Mouse (Mus musculus) liver, postnatal 0 days (tissue): ENCODE results near the gene Ngfr. TPM values are rescaled to one million over a fixed set of nuclear protein-coding genes. Genes with fewer than 3 reads are reported as not detected.

Source experiments
- ATAC-seq: fragments of 200-750 bp; cut with Nextera tagmentation; 2 replicates; pipeline ENCODE4 v1.8.0; 2017; ENCODE audit warnings: mild to moderate bottlenecking, moderate library complexity
- DNase-seq: peaks from one replicate; pipeline ENCODE4 v3.0.0-alpha.2; 2016
- H3K27ac ChIP-seq: fragments of 300-500 bp; sonication (generic); 2 replicates; pipeline ENCODE4 v1.5.1; 2014; ENCODE audit warnings: antibody characterized with exemption, moderate library complexity, mild to moderate bottlenecking, low read depth
- H3K27me3 ChIP-seq: fragments of 300-500 bp; sonication (generic); 2 replicates; pipeline ENCODE4 v1.6.1; 2014; ENCODE audit warnings: low read length, control low read depth, mixed read lengths; ENCODE audit not compliant: insufficient read depth
- H3K36me3 ChIP-seq: fragments of 300-500 bp; sonication (generic); replicated peaks from 2 replicates; pipeline ENCODE4 v1.6.1; 2014; ENCODE audit warnings: mild to moderate bottlenecking, control low read depth, low read length, moderate library complexity, mixed read lengths; ENCODE audit not compliant: insufficient read depth
- H3K4me1 ChIP-seq: fragments of 300-500 bp; sonication (generic); 2 replicates; pipeline ENCODE4 v1.6.1; 2014; ENCODE audit warnings: antibody characterized with exemption, mild to moderate bottlenecking, control low read depth; ENCODE audit not compliant: insufficient read depth
- H3K4me2 ChIP-seq: fragments of 300-500 bp; sonication (generic); 2 replicates; pipeline ENCODE4 v1.6.1; 2014; ENCODE audit warnings: low read depth, mild to moderate bottlenecking, low read length, moderate library complexity, mixed read lengths
- H3K4me3 ChIP-seq: fragments of 300-500 bp; sonication (generic); 2 replicates; pipeline ENCODE4 v1.5.1; 2014; ENCODE audit warnings: low read depth, low read length
- H3K9ac ChIP-seq: fragments of 300-500 bp; sonication (generic); replicated peaks from 2 replicates; pipeline ENCODE4 v1.6.1; 2014; ENCODE audit warnings: mild to moderate bottlenecking, moderate library complexity
- H3K9me3 ChIP-seq: fragments of 300-500 bp; sonication (generic); 2 replicates; pipeline ENCODE4 v1.6.1; 2016; ENCODE audit warnings: mild to moderate bottlenecking, control low read depth, low read length, mixed read lengths
- CTCF ChIP-seq: sonication (generic); IDR thresholded peaks from 2 replicates; pipeline ENCODE4 v1.5.1; 2016; ENCODE audit warnings: antibody characterized with exemption, low read depth
- EP300 ChIP-seq: IDR thresholded peaks from 2 replicates; pipeline ENCODE4 v1.6.1; 2016; ENCODE audit warnings: antibody characterized with exemption, low read depth, mild to moderate bottlenecking
- WGBS: fragments of 180-500 bp; shearing (Covaris S2); extraction: QIAGEN DNeasy Blood & Tissue Kit; methylation state at CpG from one replicate; pipeline ENCODE4 v1.1.7; 2014; ENCODE audit not compliant: insufficient replicate concordance; 5-methylcytosine and 5-hydroxymethylcytosine counted together
- polyA plus RNA-seq: library from polyadenylated mRNA; unstranded; fragments of >200 nt; fragmentation: Nextera tagmentation; extraction: Ambion mirVana; gene quantifications from 2 replicates; pipeline ENCODE4 v1.2.1, GENCODE M21; 2015

Ngfr gene
- polyA plus RNA-seq, 1 experiment from 2014 or later, result 1.7 TPM

GRCm38 (mm10) chr11:95622426-95622825 lies 34.9 kb upstream of the Ngfr start:
- WGBS, result 59% methylated on average over 8 of the region's 8 CpGs
- H3K9ac ChIP-seq, result no peak overlapping the region
- peaks cover 2% of the 10 kb centered on the region; the same call in 1 of the 2 replicates for H3K27me3 ChIP-seq
- no peaks in the 10 kb centered on the region for H3K9me3 ChIP-seq
- no peak overlapping the region for H3K4me2 ChIP-seq
- no peaks in the 10 kb centered on the region for H3K4me1 ChIP-seq
- no peak overlapping the region for H3K27ac ChIP-seq
- H3K36me3 ChIP-seq, result no peaks in the 10 kb centered on the region
- no peak overlapping the region for H3K4me3 ChIP-seq
- DNase-seq (no peak), ATAC-seq (no peak)
- TF ChIP-seq CTCF, result no peak
- TF ChIP-seq EP300, result no peak

- Histone ChIP-seq H3K4me1 (no peaks in the 10 kb centered on the region), H3K9me3 (no peaks in the 10 kb centered on the region), H3K27ac (no peak overlapping the region), H3K36me3 (no peaks in the 10 kb centered on the region), H3K4me2 (no peak overlapping the region), H3K4me3 (no peak overlapping the region), H3K9ac (no peak overlapping the region), H3K27me3 (no peaks in the 10 kb centered on the region)
- 49% methylated on average over 9 of the region's 9 CpGs for WGBS
- ATAC-seq (no peak), DNase-seq (no peak)
- TF ChIP-seq EP300, result no peak
- no peak for TF ChIP-seq CTCF
These were observed 34.1 kb upstream of the Ngfr start for GRCm38 (mm10) chr11:95621541-95622130.

GRCm38 (mm10) chr11:95621010-95621409 lies 33.5 kb upstream of the Ngfr start:
- Histone ChIP-seq H3K9ac (no peak overlapping the region), H3K4me2 (no peak overlapping the region), H3K4me3 (no peak overlapping the region), H3K27me3 (no peaks in the 10 kb centered on the region), H3K9me3 (no peaks in the 10 kb centered on the region), H3K27ac (no peak overlapping the region), H3K36me3 (no peaks in the 10 kb centered on the region), H3K4me1 (no peaks in the 10 kb centered on the region)
- TF ChIP-seq CTCF (no peak), EP300 (no peak)
- ATAC-seq (no peak), DNase-seq (no peak)
- 43% methylated on average over 4 of the region's 4 CpGs for WGBS

GRCm38 (mm10) chr11:95619886-95620444 lies 32.4 kb upstream of the Ngfr start:
- WGBS, result 66% methylated on average over 5 of the region's 5 CpGs
- Histone ChIP-seq H3K36me3 (no peaks in the 10 kb centered on the region), H3K27ac (no peak overlapping the region), H3K27me3 (no peaks in the 10 kb centered on the region), H3K4me3 (no peak overlapping the region), H3K9ac (no peak overlapping the region), H3K4me1 (no peaks in the 10 kb centered on the region), H3K9me3 (no peaks in the 10 kb centered on the region), H3K4me2 (no peak overlapping the region)
- TF ChIP-seq CTCF (no peak), EP300 (no peak)
- ATAC-seq (no peak), DNase-seq (no peak)

GRCm38 (mm10) chr11:95619081-95619480 lies 31.5 kb upstream of the Ngfr start:
- no peak for ATAC-seq
- 63% methylated on average over 3 of the region's 3 CpGs for WGBS

GRCm38 (mm10) chr11:95617785-95618465 lies 30.4 kb upstream of the Ngfr start:
- H3K27ac ChIP-seq, result no peak overlapping the region
- H3K4me1 ChIP-seq, result no peaks in the 10 kb centered on the region
- WGBS, result 55% methylated on average over 19 of the region's 19 CpGs
- H3K9ac ChIP-seq, result no peak overlapping the region
- H3K4me2 ChIP-seq, result no peak overlapping the region
- no peaks in the 10 kb centered on the region for H3K36me3 ChIP-seq
- H3K4me3 ChIP-seq, result no peak overlapping the region
- no peaks in the 10 kb centered on the region for H3K9me3 ChIP-seq
- TF ChIP-seq EP300, result no peak
- no peak for TF ChIP-seq CTCF
- ATAC-seq (no peak), DNase-seq (no peak)
- H3K27me3 ChIP-seq, result no peaks in the 10 kb centered on the region

More at GRCm38 (mm10) chr11:95619081-95619480, 31.5 kb upstream of the Ngfr start:
- no peak overlapping the region for H3K4me3 ChIP-seq
- no peaks in the 10 kb centered on the region for H3K9me3 ChIP-seq
- no peak overlapping the region for H3K9ac ChIP-seq
- DNase-seq, result no peak
- H3K27me3 ChIP-seq, result no peaks in the 10 kb centered on the region
- H3K36me3 ChIP-seq, result no peaks in the 10 kb centered on the region
- H3K4me2 ChIP-seq, result no peak overlapping the region
- H3K27ac ChIP-seq, result no peak overlapping the region
- TF ChIP-seq EP300 (no peak), CTCF (no peak)
- no peaks in the 10 kb centered on the region for H3K4me1 ChIP-seq
